Mouse (Mus musculus): ENCODE data around the gene Chp2.

DNA sequence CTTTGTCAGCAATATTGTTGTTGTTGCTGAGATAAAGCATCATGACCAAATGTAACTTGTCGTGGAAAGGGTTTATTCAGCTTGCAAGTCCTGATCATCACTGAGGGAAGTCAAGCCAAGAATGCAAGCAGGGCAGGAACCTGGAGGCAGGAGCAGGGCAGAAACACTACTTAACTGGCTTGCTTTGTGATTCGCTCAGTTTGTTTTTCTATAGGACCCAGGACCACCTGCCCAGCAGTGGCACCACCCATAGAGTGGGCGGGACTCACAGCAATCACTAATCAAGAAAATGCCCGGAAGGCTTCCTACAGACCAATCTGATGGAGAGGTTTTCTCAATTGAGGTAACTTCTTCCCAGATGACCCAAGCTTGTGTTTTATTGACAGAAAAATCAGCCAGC is 10.6 kb downstream of the Chp2 start:
- TF ChIP-seq CTCF (IDR thresholded peaks at IDR 0.05; ENCODE audit: low read depth, low read length) (no peak), TAL1 (conservative IDR thresholded peaks at IDR 0.05; ENCODE audit: low read depth, low read length) (no peak), GATA1 (IDR thresholded peaks at IDR 0.05; ENCODE audit: borderline replicate concordance, low read length) (no peak), POLR2AphosphoS5 (IDR thresholded peaks at IDR 0.05; ENCODE audit: insufficient replicate concordance, low read depth, low read length) (no peak), GATA2 (IDR thresholded peaks at IDR 0.05; ENCODE audit: borderline replicate concordance, low read depth, low read length) (no peak)
